Mouse (Mus musculus): ENCODE results near the gene Vwa1.

- TF ChIP-seq CTCF (IDR thresholded peaks at IDR 0.05; ENCODE audit: low read depth, low read length) (no peak), POLR2A (IDR thresholded peaks at IDR 0.05; ENCODE audit: insufficient read depth, low read length) (no peak), EP300 (IDR thresholded peaks at IDR 0.05; ENCODE audit: insufficient read depth, low read depth, low read length) (no peak)
These were observed 46.5 kb downstream of the Vwa1 start for GRCm38 (mm10) chr4:155727993-155728392.

Measured in ES-Bruce4 (cell line).